Mouse (Mus musculus): ENCODE data around the gene Acsl5.

Gene Acsl5

GRCm38 (mm10) chr19:55251383-55252124 is at the start of gene Acsl5:
TSS of gene Acsl5 (plus strand) at chr19:55251938.
- no peak within 1 kb of the TSS for H3K4me3 ChIP-seq (replicated peaks; ENCODE audit: low read length)

DNA sequence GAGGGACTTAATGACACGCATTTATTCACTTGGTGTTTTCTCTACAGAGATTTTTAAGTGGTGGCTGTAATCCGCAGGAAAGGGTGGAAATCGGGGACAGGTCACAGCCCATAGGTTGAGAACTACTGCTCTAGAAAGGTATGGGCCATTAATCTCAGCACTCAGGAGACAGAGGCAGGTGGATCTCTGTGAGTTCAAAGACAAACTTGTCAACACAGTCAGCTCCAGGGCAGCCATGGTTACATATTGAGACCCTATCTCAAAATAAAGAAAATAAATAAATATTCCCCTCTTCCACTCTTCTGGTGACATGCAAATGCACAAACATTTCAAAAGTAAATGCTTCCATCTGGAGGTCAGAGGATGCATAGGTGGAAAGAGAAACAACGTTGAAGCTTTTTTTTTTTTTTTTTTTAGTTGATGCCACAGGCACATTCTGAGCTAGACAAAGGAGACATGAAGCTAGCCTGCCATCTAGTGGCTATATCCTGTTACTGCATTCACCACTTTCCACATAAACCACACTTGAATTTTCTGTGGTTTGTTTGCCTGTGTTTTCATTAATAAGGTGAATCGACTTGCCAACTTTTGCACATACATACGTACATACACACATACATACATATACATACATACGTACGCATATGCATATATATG is 45.1 kb upstream of the Acsl5 start:
- Histone ChIP-seq H3K4me1 (replicated peaks; ENCODE audit: low read depth, low read length) (peaks cover 10% of the 10 kb centered on the region), H3K27me3 (ENCODE audit: insufficient read depth, low read length) (peaks cover 10% of the 10 kb centered on the region), H3K4me3 (replicated peaks; ENCODE audit: low read length) (no peak overlapping the region), H3K9me3 (ENCODE audit: low read length) (no peaks in the 10 kb centered on the region), H3K36me3 (ENCODE audit: insufficient read depth, low read length) (no peaks in the 10 kb centered on the region)
- TF ChIP-seq CTCF (conservative IDR thresholded peaks at IDR 0.05; ENCODE audit: low read length) (peak; percentile 88), NANOG (IDR thresholded peaks at IDR 0.05; ENCODE audit: borderline replicate concordance, low read length) (no peak)

More at GRCm38 (mm10) chr19:55251383-55252124, at the start of gene Acsl5:
- no peak for TF ChIP-seq CTCF (conservative IDR thresholded peaks at IDR 0.05; ENCODE audit: low read length)
- no peak for TF ChIP-seq POU5F1 (IDR thresholded peaks at IDR 0.05; ENCODE audit: borderline replicate concordance, low read length)
- no peak for TF ChIP-seq NANOG (IDR thresholded peaks at IDR 0.05; ENCODE audit: borderline replicate concordance, low read length)
- Histone ChIP-seq H3K27me3 (ENCODE audit: insufficient read depth, low read length) (peaks cover 25% of the 10 kb centered on the region), H3K36me3 (ENCODE audit: insufficient read depth, low read length) (no peaks in the 10 kb centered on the region), H3K9me3 (ENCODE audit: low read length) (peaks cover 8% of the 10 kb centered on the region), H3K4me1 (replicated peaks; ENCODE audit: low read depth, low read length) (peaks cover 39% of the 10 kb centered on the region)

- TF ChIP-seq NANOG (IDR thresholded peaks at IDR 0.05; ENCODE audit: borderline replicate concordance, low read length) (no peak), POU5F1 (IDR thresholded peaks at IDR 0.05; ENCODE audit: borderline replicate concordance, low read length) (no peak), CTCF (conservative IDR thresholded peaks at IDR 0.05; ENCODE audit: low read length) (no peak)
These were observed 44.5 kb upstream of the Acsl5 start for GRCm38 (mm10) chr19:55207205-55207604.

GRCm38 (mm10) chr19:55207746-55208538 is 43.8 kb upstream of the Acsl5 start:
- H3K27me3 ChIP-seq (ENCODE audit: insufficient read depth, low read length): peaks cover 10% of the 10 kb centered on the region
- H3K36me3 ChIP-seq (ENCODE audit: insufficient read depth, low read length): no peaks in the 10 kb centered on the region
- TF ChIP-seq POU5F1 (IDR thresholded peaks at IDR 0.05; ENCODE audit: borderline replicate concordance, low read length) (no peak), CTCF (conservative IDR thresholded peaks at IDR 0.05; ENCODE audit: low read length) (no peak), NANOG (IDR thresholded peaks at IDR 0.05; ENCODE audit: borderline replicate concordance, low read length) (no peak)
- H3K9me3 ChIP-seq (ENCODE audit: low read length): no peaks in the 10 kb centered on the region
- H3K4me3 ChIP-seq (replicated peaks; ENCODE audit: low read length): peak overlapping the region; percentile 50
- H3K4me1 ChIP-seq (replicated peaks; ENCODE audit: low read depth, low read length): peaks cover 10% of the 10 kb centered on the region

More at GRCm38 (mm10) chr19:55207205-55207604, 44.5 kb upstream of the Acsl5 start:
- Histone ChIP-seq H3K4me3 (replicated peaks; ENCODE audit: low read length) (no peak overlapping the region), H3K27me3 (ENCODE audit: insufficient read depth, low read length) (peaks cover 10% of the 10 kb centered on the region), H3K9me3 (ENCODE audit: low read length) (no peaks in the 10 kb centered on the region), H3K36me3 (ENCODE audit: insufficient read depth, low read length) (no peaks in the 10 kb centered on the region), H3K4me1 (replicated peaks; ENCODE audit: low read depth, low read length) (peaks cover 10% of the 10 kb centered on the region)

- TF ChIP-seq NANOG (IDR thresholded peaks at IDR 0.05; ENCODE audit: borderline replicate concordance, low read length) (no peak), CTCF (conservative IDR thresholded peaks at IDR 0.05; ENCODE audit: low read length) (no peak), POU5F1 (IDR thresholded peaks at IDR 0.05; ENCODE audit: borderline replicate concordance, low read length) (no peak)
- peaks cover 10% of the 10 kb centered on the region for H3K27me3 ChIP-seq (ENCODE audit: insufficient read depth, low read length)
- H3K4me3 ChIP-seq (replicated peaks; ENCODE audit: low read length): no peak overlapping the region
- peaks cover 10% of the 10 kb centered on the region for H3K4me1 ChIP-seq (replicated peaks; ENCODE audit: low read depth, low read length)
- H3K36me3 ChIP-seq (ENCODE audit: insufficient read depth, low read length): no peaks in the 10 kb centered on the region
- no peaks in the 10 kb centered on the region for H3K9me3 ChIP-seq (ENCODE audit: low read length)
These were observed 43.1 kb upstream of the Acsl5 start for GRCm38 (mm10) chr19:55208654-55209053.

- TF ChIP-seq POU5F1 (IDR thresholded peaks at IDR 0.05; ENCODE audit: borderline replicate concordance, low read length) (no peak), CTCF (conservative IDR thresholded peaks at IDR 0.05; ENCODE audit: low read length) (no peak), NANOG (IDR thresholded peaks at IDR 0.05; ENCODE audit: borderline replicate concordance, low read length) (no peak)
- no peaks in the 10 kb centered on the region for H3K9me3 ChIP-seq (ENCODE audit: low read length)
These were observed 42.7 kb upstream of the Acsl5 start for GRCm38 (mm10) chr19:55209084-55209483.

GRCm38 (mm10) chr19:55211698-55212097 is 40.0 kb upstream of the Acsl5 start:
- peaks cover 14% of the 10 kb centered on the region for H3K27me3 ChIP-seq (ENCODE audit: insufficient read depth, low read length)
- H3K36me3 ChIP-seq (ENCODE audit: insufficient read depth, low read length): no peaks in the 10 kb centered on the region
- TF ChIP-seq POU5F1 (IDR thresholded peaks at IDR 0.05; ENCODE audit: borderline replicate concordance, low read length): no peak
- no peak for TF ChIP-seq NANOG (IDR thresholded peaks at IDR 0.05; ENCODE audit: borderline replicate concordance, low read length)
- TF ChIP-seq CTCF (conservative IDR thresholded peaks at IDR 0.05; ENCODE audit: low read length): no peak
- H3K4me3 ChIP-seq (replicated peaks; ENCODE audit: low read length): no peak overlapping the region
- no peaks in the 10 kb centered on the region for H3K9me3 ChIP-seq (ENCODE audit: low read length)
- H3K4me1 ChIP-seq (replicated peaks; ENCODE audit: low read depth, low read length): peaks cover 10% of the 10 kb centered on the region

More at GRCm38 (mm10) chr19:55209084-55209483, 42.7 kb upstream of the Acsl5 start:
- H3K27me3 ChIP-seq (ENCODE audit: insufficient read depth, low read length): peaks cover 10% of the 10 kb centered on the region
- no peaks in the 10 kb centered on the region for H3K36me3 ChIP-seq (ENCODE audit: insufficient read depth, low read length)
- peaks cover 10% of the 10 kb centered on the region for H3K4me1 ChIP-seq (replicated peaks; ENCODE audit: low read depth, low read length)
- H3K4me3 ChIP-seq (replicated peaks; ENCODE audit: low read length): no peak overlapping the region

Measured in E14TG2a.4 (cell line).